Comparison of ENCODE assay signal across 21 mouse cellular contexts in genomic region chr19:42230288-42230568, GRCm38 (mm10). TPM values are rescaled to one million over a fixed set of nuclear protein-coding genes. Genes with fewer than 3 reads are reported as not detected.
DNase-seq lines count a peak whose midpoint lies in the region; ATAC-seq and TF ChIP-seq lines count a peak whose summit lies in the region.
"Had no signal": no experiment of that assay in that cellular context is flagged by ENCODE, and none has a peak within 500 bp of the region (broad histone marks: within the 10 kb centered on the region; RNA-seq: fewer than 3 reads in every experiment).

No protein-coding gene starts in this region.

- no peak; the same call in 1 of the 2 replicates for TF ChIP-seq POLR2A in CH12.LX (IDR thresholded peaks at IDR 0.05; ENCODE audit: low read depth, low read length)

- no peaks in the 10 kb centered on the region for H3K27me3 ChIP-seq in CH12.LX (replicated peaks)
- H3K27me3 ChIP-seq in liver, postnatal 0 days (ENCODE audit: insufficient read depth, low read length) = no peaks in the 10 kb centered on the region
- 0 out of 2 replicates have a peak, but pooled peaks cover 5% of the 10 kb centered on the region for H3K27me3 ChIP-seq in midbrain, embryonic 13.5 days
- no peaks in the 10 kb centered on the region; the same call in 1 of the 2 replicates for H3K27me3 ChIP-seq in midbrain, embryonic 15.5 days (replicated peaks)
- H3K27me3 ChIP-seq: forebrain, embryonic 13.5 days had no signal

- in situ Hi-C loops in CH12.LX (cut with MboI; ENCODE audit: low pct_ligation_motif_present, low pct_unique_long_range_greater_than_20kb, low sequenced_read_pairs) = no loop called here

- no peaks in the 10 kb centered on the region for H3K36me3 ChIP-seq in CH12.LX (replicated peaks in 1 of 2; ENCODE audit: control insufficient read depth in 1 of 2, insufficient read depth in 1 of 2, low read length in 1 of 2)
- no peaks in the 10 kb centered on the region for H3K36me3 ChIP-seq in liver, postnatal 0 days (replicated peaks; ENCODE audit: insufficient read depth, low read length)
- no peaks in the 10 kb centered on the region for H3K36me3 ChIP-seq in midbrain, embryonic 13.5 days
- no peaks in the 10 kb centered on the region for H3K36me3 ChIP-seq in midbrain, embryonic 15.5 days (replicated peaks)
- H3K36me3 ChIP-seq: heart, embryonic 13.5 days had no signal

- no peak for TF ChIP-seq EP300 in CH12.LX (IDR thresholded peaks at IDR 0.05; ENCODE audit: low read length)
- TF ChIP-seq EP300 in liver, postnatal 0 days (IDR thresholded peaks at IDR 0.05; ENCODE audit: low read depth) = no peak

- no peak for DNase-seq in CH12.LX (ENCODE audit: extremely low read depth)
- DNase-seq in R1 (ENCODE audit: low read depth, low spot score) = peak; percentile 27
- DNase-seq in liver = peak; percentile 77
- DNase-seq in liver, postnatal 0 days = peak; percentile 36
- no peak for DNase-seq in lung, postnatal 4 days
- DNase-seq: adrenal gland, postnatal 14 days; B cell, adult 2 months; cerebellum, adult 18-20 months; gastrocnemius, postnatal 14 days; heart, adult 18-20 months; kidney, adult 9 months; left cerebral cortex, postnatal 4 days; lung, postnatal 10 days; right cerebral cortex, postnatal 4 days; thymus, postnatal 36 days had no signal

- H3K4me3 ChIP-seq in CH12.LX (replicated peaks in 1 of 3; ENCODE audit: low read depth in 2 of 3, low read length in 2 of 3, poor library complexity in 1 of 3) = peak overlapping the region in 2 of 3 experiments; percentile 26 to 37
- H3K4me3 ChIP-seq in liver, postnatal 0 days (ENCODE audit: low read depth, low read length) = no peak overlapping the region
- H3K4me3 ChIP-seq in midbrain, embryonic 13.5 days (replicated peaks) = no peak overlapping the region
- no peak overlapping the region for H3K4me3 ChIP-seq in midbrain, embryonic 15.5 days
- H3K4me3 ChIP-seq: forebrain, embryonic 13.5 days; heart, embryonic 13.5 days had no signal

- H3K9ac ChIP-seq in CH12.LX (ENCODE audit: insufficient read depth, low read depth) = no peak overlapping the region
- H3K9ac ChIP-seq in liver, postnatal 0 days (replicated peaks) = no peak overlapping the region
- no peak overlapping the region for H3K9ac ChIP-seq in midbrain, embryonic 13.5 days (replicated peaks)
- no peak overlapping the region for H3K9ac ChIP-seq in midbrain, embryonic 15.5 days
- H3K9ac ChIP-seq: forebrain, embryonic 13.5 days; heart, embryonic 13.5 days; hindbrain, embryonic 14.5 days had no signal

- no peak overlapping the region for H3K27ac ChIP-seq in CH12.LX (ENCODE audit: insufficient read depth, low read depth)
- no peak overlapping the region for H3K27ac ChIP-seq in liver, postnatal 0 days (ENCODE audit: low read depth)
- H3K27ac ChIP-seq in midbrain, embryonic 13.5 days = no peak overlapping the region
- H3K27ac ChIP-seq in midbrain, embryonic 15.5 days = no peak overlapping the region
- H3K27ac ChIP-seq: forebrain, embryonic 13.5 days; heart, embryonic 13.5 days; hindbrain, embryonic 14.5 days had no signal

- H3K4me1 ChIP-seq in CH12.LX (ENCODE audit: control insufficient read depth in 1 of 2, insufficient read depth in 2 of 2) = peaks cover 0 to 38% of the 10 kb centered on the region in 2 experiments; a peak in 2 of 4 replicates
- 0 out of 2 replicates have a peak, but pooled peaks cover 4% of the 10 kb centered on the region for H3K4me1 ChIP-seq in liver, postnatal 0 days (ENCODE audit: insufficient read depth)
- H3K4me1 ChIP-seq in midbrain, embryonic 13.5 days (replicated peaks) = peaks cover 7% of the 10 kb centered on the region; the same call in 1 of the 2 replicates
- 0 out of 2 replicates have a peak, but pooled peaks cover 4% of the 10 kb centered on the region for H3K4me1 ChIP-seq in midbrain, embryonic 15.5 days
- H3K4me1 ChIP-seq: heart, embryonic 13.5 days had no signal

- peak overlapping the region; percentile 67 for H3K4me2 ChIP-seq in CH12.LX (ENCODE audit: insufficient read depth, low read depth, poor library complexity, severe bottlenecking)
- H3K4me2 ChIP-seq in liver, postnatal 0 days (ENCODE audit: low read depth, low read length) = no peak overlapping the region
- no peak overlapping the region for H3K4me2 ChIP-seq in midbrain, embryonic 13.5 days (replicated peaks)
- no peak overlapping the region for H3K4me2 ChIP-seq in midbrain, embryonic 15.5 days
- H3K4me2 ChIP-seq: forebrain, embryonic 13.5 days; heart, embryonic 13.5 days; hindbrain, embryonic 14.5 days had no signal

- no peak for TF ChIP-seq RAD21 in CH12.LX (IDR thresholded peaks at IDR 0.05; ENCODE audit: low read depth, low read length)

- no peak for ATAC-seq in liver, postnatal 0 days
- no peak for ATAC-seq in midbrain, embryonic 13.5 days
- ATAC-seq in midbrain, embryonic 15.5 days (replicated peaks) = no peak
- ATAC-seq: forebrain, embryonic 13.5 days had no signal

- H3K79me2 ChIP-seq in CH12.LX (replicated peaks; ENCODE audit: control insufficient read depth, extremely low read depth, insufficient read depth, poor library complexity, severe bottlenecking) = no peaks in the 10 kb centered on the region

- no peaks in the 10 kb centered on the region for H3K9me3 ChIP-seq in CH12.LX (replicated peaks; ENCODE audit: low read length)
- H3K9me3 ChIP-seq in liver, postnatal 0 days (ENCODE audit: low read length) = no peaks in the 10 kb centered on the region
- no peaks in the 10 kb centered on the region for H3K9me3 ChIP-seq in midbrain, embryonic 13.5 days
- H3K9me3 ChIP-seq in midbrain, embryonic 15.5 days = no peaks in the 10 kb centered on the region
- H3K9me3 ChIP-seq: forebrain, embryonic 13.5 days; heart, embryonic 13.5 days had no signal

- dilution Hi-C loops in CH12.LX (cut with MboI; ENCODE audit: extremely low pct_ligation_motif_present, extremely low pct_unique_long_range_greater_than_20kb, low sequenced_read_pairs) = no loop called here

- TF ChIP-seq CTCF in CH12.LX (conservative IDR thresholded peaks at IDR 0.05 in 1 of 2, IDR thresholded peaks at IDR 0.05 in 1 of 2; ENCODE audit: low read depth in 2 of 2, low read length in 2 of 2) = no peak
- no peak for TF ChIP-seq CTCF in liver, postnatal 0 days (IDR thresholded peaks at IDR 0.05; ENCODE audit: low read depth)

- 40% methylated on average over 5 of the region's 5 CpGs for WGBS in liver, postnatal 0 days (ENCODE audit: insufficient replicate concordance)
- WGBS in midbrain, embryonic 13.5 days = 70% methylated on average over 5 of the region's 5 CpGs
- WGBS in midbrain, embryonic 15.5 days = 75% methylated on average over 5 of the region's 5 CpGs

TF ChIP-seq in CH12.LX, 34 proteins besides CTCF, POLR2A, EP300 and RAD21:
- no peak for TF ChIP-seq USF2 (conservative IDR thresholded peaks at IDR 0.05; ENCODE audit: low read depth, low read length)
- TF ChIP-seq POLR2AphosphoS2 (IDR thresholded peaks at IDR 0.05; ENCODE audit: low read depth, low read length) = no peak

RNA-seq across cellular contexts. Expression of gene Golga7b, which starts 17.1 kb away (rescaled TPM):
- total RNA-seq in CH12.LX (2012; rRNA removed) (0.08 TPM in 2 replicates), CH12.LX (2014; rRNA removed) (0.07 and 0.18 TPM in 2 replicates)
- 0.14 and 0.19 TPM in 2 replicates for polyA plus RNA-seq in CH12.LX (2012; ENCODE audit: insufficient read length, low read depth)
- polyA plus RNA-seq in liver, postnatal 0 days (2015; fragmentation: Nextera tagmentation; extraction: Ambion mirVana) = not detected in 2 replicates
- polyA plus RNA-seq in midbrain, embryonic 13.5 days (2015; fragmentation: Nextera tagmentation; extraction: Ambion mirVana) = 26.3 and 27.5 TPM in 2 replicates
- polyA plus RNA-seq in midbrain, embryonic 15.5 days (2015; fragmentation: Nextera tagmentation; extraction: Ambion mirVana) = 62.7 and 65.5 TPM in 2 replicates
- total RNA-seq: liver, adult 2 months had no signal
- polyA plus RNA-seq: liver, adult 2 months had no signal

RNA-seq across cellular contexts. Expression of gene Sfrp5, which starts 28.2 kb away (rescaled TPM):
- total RNA-seq in CH12.LX (2012; rRNA removed) (not detected in 2 replicates), CH12.LX (2014; rRNA removed) (not detected in 2 replicates)
- polyA plus RNA-seq in CH12.LX (2012; ENCODE audit: insufficient read length, low read depth) = not detected in 2 replicates
- polyA plus RNA-seq in liver, postnatal 0 days (2015; fragmentation: Nextera tagmentation; extraction: Ambion mirVana) = not detected in 2 replicates
- 0.11 and 0.17 TPM in 2 replicates for polyA plus RNA-seq in midbrain, embryonic 13.5 days (2015; fragmentation: Nextera tagmentation; extraction: Ambion mirVana)
- 1.1 and 1.3 TPM in 2 replicates for polyA plus RNA-seq in midbrain, embryonic 15.5 days (2015; fragmentation: Nextera tagmentation; extraction: Ambion mirVana)
- total RNA-seq: liver, adult 2 months had no signal
- polyA plus RNA-seq: forebrain, embryonic 13.5 days; liver, adult 2 months had no signal

Comparison
In these comparisons a context has a peak if more than half of its experiments do, and no peak if none do; other contexts are left out.
1. DNase-seq: peak in R1 (single experiment), liver (single experiment) and liver, postnatal 0 days (single experiment); none in CH12.LX (single experiment) and lung, postnatal 4 days (0 of 2).
2. H3K4me3 ChIP-seq: peak in CH12.LX (2 of 3); none in liver, postnatal 0 days (single experiment), midbrain, embryonic 13.5 days (single experiment) and midbrain, embryonic 15.5 days (single experiment).
3. RNA of gene Golga7b, which starts 17.1 kb away (polyA plus RNA-seq): 62.7 to 65.5 TPM in midbrain, embryonic 15.5 days and 26.3 to 27.5 TPM in midbrain, embryonic 13.5 days; 0.14 to 0.19 TPM in CH12.LX and not detected in liver, postnatal 0 days; every median in the first group is over 10 times any median in the second.